Mouse (Mus musculus) layer of hippocampus, adult 11-12 months (tissue): Measurements from ENCODE around the gene Crkl.

ENCODE experiments used
- DNase-seq: peaks from one replicate; pipeline ENCODE4 v3.0.0; 2022; ENCODE audit warnings: low spot score

The Crkl gene

DNA sequence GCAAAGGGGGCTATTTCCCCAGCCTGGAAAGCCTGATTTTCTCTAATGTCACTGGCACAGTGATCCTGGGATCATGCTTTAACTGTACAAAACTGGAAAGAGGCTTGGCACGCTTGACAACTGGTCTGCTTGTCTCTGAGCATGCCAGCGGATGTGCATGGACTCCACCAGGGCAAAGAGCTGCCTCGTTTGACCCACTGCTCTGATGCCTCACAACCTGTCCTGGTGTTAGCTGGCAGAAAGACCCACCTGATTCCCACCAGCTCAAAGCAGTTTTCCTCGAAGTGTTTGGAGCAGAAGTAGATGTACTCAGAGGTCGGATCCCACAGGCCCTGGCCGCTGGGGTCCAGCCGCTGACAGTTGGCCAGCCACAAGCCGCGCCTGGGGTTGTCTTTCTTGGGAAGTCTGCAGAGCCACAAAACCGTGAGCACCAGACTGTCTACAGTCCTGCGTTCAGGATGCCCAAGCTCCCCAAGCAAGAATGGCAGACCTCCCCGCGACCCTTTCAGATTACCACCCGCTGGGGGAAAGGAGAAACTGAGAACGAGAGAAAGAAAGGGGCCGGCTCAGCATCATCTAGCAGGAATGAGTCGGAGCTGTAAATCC lies 78.3 kb downstream of the Crkl start:
- DNase-seq, result no peak

DNA sequence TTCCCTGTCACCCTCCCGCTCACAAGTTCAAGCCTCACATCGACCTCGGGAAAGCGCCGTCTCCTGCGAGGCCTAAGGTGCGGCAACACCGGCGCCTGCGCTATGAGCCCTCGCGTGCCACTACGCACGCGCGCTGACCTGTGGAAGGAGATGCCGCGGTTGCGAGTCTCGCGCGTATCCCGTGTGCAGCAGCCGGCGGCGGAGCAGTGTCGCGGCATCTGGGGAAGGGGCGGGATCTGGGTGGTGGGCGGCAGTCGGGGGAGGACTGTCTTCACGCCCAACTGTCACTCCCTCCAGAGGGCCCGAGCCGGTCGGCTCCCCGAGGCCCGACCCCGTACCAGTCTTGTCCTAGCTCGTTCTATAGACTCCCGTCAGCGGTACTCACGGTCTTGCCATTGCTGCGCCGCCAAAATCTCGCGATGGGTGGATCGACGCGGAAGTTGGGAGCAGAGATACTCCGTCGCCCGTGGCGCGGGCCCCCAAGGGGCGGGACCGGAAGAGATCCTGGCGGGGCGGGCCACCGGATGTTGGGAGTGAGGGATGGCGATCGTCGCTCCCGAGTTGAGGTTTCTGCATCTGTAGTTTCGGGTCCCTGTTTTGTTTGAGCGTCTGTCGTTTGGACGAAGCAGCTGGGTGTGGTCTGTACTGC lies 79.0 kb downstream of the Crkl start, which contains the start of gene Thap7:
Thap7 (minus strand) TSS at position 497 of the 649 bp plus-strand sequence.
- peak; percentile 95 for DNase-seq

DNA sequence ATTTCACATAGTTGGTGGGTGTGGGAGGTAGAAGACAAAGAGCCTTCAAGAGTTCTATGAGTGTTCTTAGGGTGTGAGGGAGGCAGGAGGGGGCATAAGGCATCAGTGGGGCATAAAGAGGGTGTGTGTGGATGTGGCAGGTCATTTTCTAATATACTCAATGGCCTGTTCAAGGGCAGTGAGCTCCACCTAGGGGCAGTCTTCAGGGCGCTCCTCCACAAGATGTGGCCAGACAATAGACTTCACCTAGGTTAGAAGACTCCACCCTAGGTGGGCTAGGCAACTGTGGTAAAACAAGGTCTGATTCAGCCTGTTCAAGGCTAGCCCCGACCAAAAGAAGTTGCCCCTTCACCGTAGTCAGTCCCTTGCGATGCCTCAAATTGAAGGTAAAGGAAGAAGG lies 80.5 kb downstream of the Crkl start:
- no peak for DNase-seq

DNA sequence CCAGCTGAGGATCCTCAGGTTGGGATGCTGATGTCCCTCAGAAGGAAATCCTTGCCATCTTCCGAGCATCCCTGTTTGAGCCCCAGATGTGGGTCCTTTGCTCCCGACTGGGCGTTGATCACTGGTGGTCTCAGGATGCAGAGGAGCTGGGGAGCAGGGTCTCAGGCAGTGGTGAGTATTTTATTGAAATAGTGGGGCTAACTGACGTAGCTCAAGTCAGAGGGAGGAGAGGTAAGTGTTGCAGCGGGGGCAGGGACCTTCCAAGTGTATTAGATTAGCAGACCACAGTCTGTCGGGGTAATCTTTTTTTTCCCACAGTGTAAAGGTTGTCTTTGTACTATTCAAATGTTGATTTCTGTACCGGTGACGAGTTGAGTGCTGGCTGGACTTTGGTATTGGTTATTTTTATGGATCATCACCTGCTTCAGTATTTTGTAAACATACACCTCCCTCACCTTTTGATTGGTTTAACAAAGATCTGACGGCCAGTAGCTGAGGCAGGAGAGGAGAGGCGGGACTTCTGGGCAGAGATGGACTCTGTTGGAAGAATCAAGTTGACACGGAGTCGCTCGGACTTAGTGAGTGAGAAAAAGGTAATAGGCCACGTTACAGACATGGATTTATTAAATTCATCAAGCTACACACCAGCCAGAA lies 81.0 kb downstream of the Crkl start:
- no peak for DNase-seq

DNA sequence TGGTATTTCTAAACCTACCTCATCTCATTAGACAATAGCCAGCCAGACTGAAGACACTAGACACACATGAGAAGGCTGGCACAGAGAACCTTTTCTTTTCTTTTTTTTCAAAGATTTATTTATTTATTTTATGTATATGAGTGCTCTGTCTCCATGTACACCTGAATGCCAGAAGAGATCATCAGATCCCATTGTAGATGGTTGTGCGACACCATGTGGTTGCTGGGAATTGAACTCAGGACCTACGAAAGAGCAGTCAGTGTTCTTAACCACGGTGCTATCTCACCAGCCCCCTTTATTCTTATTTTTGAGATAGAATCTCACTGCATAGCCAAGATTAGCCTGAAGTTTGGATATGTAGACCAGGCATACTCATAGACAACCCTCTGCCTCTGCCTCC lies 84.8 kb downstream of the Crkl start:
- no peak for DNase-seq
